Mouse (Mus musculus): ENCODE results near the gene C2cd3.
A peak's percentile ranks its signal among the peaks of the same experiment; 100 is the strongest.

The C2cd3 gene

GRCm38 (mm10) chr7:100402715-100403114, 30.7 kb downstream of the C2cd3 start:
- no peak for DNase-seq (ENCODE audit: low spot score)

- DNase-seq (ENCODE audit: low spot score): no peak
Measured at GRCm38 (mm10) chr7:100407677-100408076, 35.6 kb downstream of the C2cd3 start.

GRCm38 (mm10) chr7:100408684-100409083, 36.7 kb downstream of the C2cd3 start:
- no peak for DNase-seq (ENCODE audit: low spot score)

- no peak for DNase-seq (ENCODE audit: low spot score)
Measured at GRCm38 (mm10) chr7:100425795-100426194, 53.8 kb downstream of the C2cd3 start.

GRCm38 (mm10) chr7:100429102-100429501, 57.1 kb downstream of the C2cd3 start:
- DNase-seq (ENCODE audit: low spot score): peak; percentile 26

GRCm38 (mm10) chr7:100429911-100430310, 57.9 kb downstream of the C2cd3 start:
- DNase-seq (ENCODE audit: low spot score): no peak

GRCm38 (mm10) chr7:100431103-100431502, 59.1 kb downstream of the C2cd3 start:
- no peak for DNase-seq (ENCODE audit: low spot score)

GRCm38 (mm10) chr7:100433295-100433694, 61.3 kb downstream of the C2cd3 start:
- DNase-seq (ENCODE audit: low spot score): no peak

GRCm38 (mm10) chr7:100443728-100444127, 71.7 kb downstream of the C2cd3 start:
- no peak for DNase-seq (ENCODE audit: low spot score)

GRCm38 (mm10) chr7:100446271-100446670, 74.2 kb downstream of the C2cd3 start:
- DNase-seq (ENCODE audit: low spot score): no peak

- no peak for DNase-seq (ENCODE audit: low spot score)
Measured at GRCm38 (mm10) chr7:100448530-100448929, 76.5 kb downstream of the C2cd3 start.

- DNase-seq (ENCODE audit: low spot score): no peak
Measured at GRCm38 (mm10) chr7:100448985-100449384, 77.0 kb downstream of the C2cd3 start.

GRCm38 (mm10) chr7:100458153-100458552, 86.1 kb downstream of the C2cd3 start:
- peak; percentile 23 for DNase-seq (ENCODE audit: low spot score)

- no peak for DNase-seq (ENCODE audit: low spot score)
Measured at GRCm38 (mm10) chr7:100459862-100460261, 87.8 kb downstream of the C2cd3 start.

- DNase-seq (ENCODE audit: low spot score): no peak
Measured at GRCm38 (mm10) chr7:100461621-100462151, 89.7 kb downstream of the C2cd3 start.

- DNase-seq (ENCODE audit: low spot score): peak; percentile 69
Measured at GRCm38 (mm10) chr7:100463194-100463593, 91.2 kb downstream of the C2cd3 start.

- DNase-seq (ENCODE audit: low spot score): peak; percentile 44
Measured at GRCm38 (mm10) chr7:100463757-100464156, 91.7 kb downstream of the C2cd3 start.

- DNase-seq (ENCODE audit: low spot score): peak; percentile 17
Measured at GRCm38 (mm10) chr7:100464248-100464647, 92.2 kb downstream of the C2cd3 start.

GRCm38 (mm10) chr7:100465248-100465647, 93.2 kb downstream of the C2cd3 start:
- peak; percentile 74 for DNase-seq (ENCODE audit: low spot score)

GRCm38 (mm10) chr7:100465656-100466309, 93.8 kb downstream of the C2cd3 start:
- DNase-seq (ENCODE audit: low spot score): no peak

- peak; percentile 46 for DNase-seq (ENCODE audit: low spot score)
Measured at GRCm38 (mm10) chr7:100466781-100467510, 94.9 kb downstream of the C2cd3 start.

GRCm38 (mm10) chr7:100468761-100469160, 96.7 kb downstream of the C2cd3 start:
- no peak for DNase-seq (ENCODE audit: low spot score)

- DNase-seq (ENCODE audit: low spot score): no peak
Measured at GRCm38 (mm10) chr7:100469502-100469901, 97.5 kb downstream of the C2cd3 start.
